Mouse (Mus musculus) liver, adult 2 months (tissue): ENCODE results near the gene Slco4a1. TPM values are rescaled to one million over a fixed set of nuclear protein-coding genes. Genes with fewer than 3 reads are reported as not detected.

Experiments used
- DNase-seq: peaks from one replicate; pipeline ENCODE4 v3.0.0-alpha.2; 2011; ENCODE audit warnings: low read depth, low spot score; ENCODE audit errors: extremely low read depth
- H3K27ac ChIP-seq: fragments of 200-500 bp; replicated peaks from 2 replicates; pipeline ENCODE4 v1.5.1; 2012; ENCODE audit warnings: low read depth, mild to moderate bottlenecking, control low read depth, inconsistent platforms, low read length; ENCODE audit not compliant: insufficient read depth
- H3K27me3 ChIP-seq: fragments of 200-500 bp; 2 replicates; pipeline ENCODE4 v1.6.1; 2012; ENCODE audit warnings: mild to moderate bottlenecking, moderate library complexity, low read length, inconsistent platforms; ENCODE audit not compliant: control insufficient read depth, insufficient read depth
- H3K36me3 ChIP-seq: fragments of 200-500 bp; 2 replicates; pipeline ENCODE4 v1.6.1; 2012; ENCODE audit warnings: low read length, inconsistent platforms; ENCODE audit not compliant: control insufficient read depth, insufficient read depth
- H3K4me1 ChIP-seq: fragments of 200-500 bp; 2 replicates; pipeline ENCODE4 v1.6.1; 2011; ENCODE audit warnings: low read length; ENCODE audit not compliant: control insufficient read depth, insufficient read depth
- H3K4me3 ChIP-seq: fragments of 200-500 bp; 2 replicates; pipeline ENCODE4 v1.5.1; 2011; ENCODE audit warnings: low read depth, mild to moderate bottlenecking, control low read depth, low read length, moderate library complexity; ENCODE audit not compliant: insufficient read depth
- H3K79me2 ChIP-seq: fragments of 200-500 bp; 2 replicates; pipeline ENCODE4 v1.6.1; 2012; ENCODE audit warnings: inconsistent platforms, mild to moderate bottlenecking, low read length, moderate library complexity; ENCODE audit not compliant: control insufficient read depth, insufficient read depth
- H3K9ac ChIP-seq: fragments of 200-500 bp; 2 replicates; pipeline ENCODE4 v1.6.1; 2012; ENCODE audit warnings: low read depth, mild to moderate bottlenecking, control low read depth, inconsistent platforms, low read length
- CTCF ChIP-seq: fragments of 200-500 bp; IDR thresholded peaks from 2 replicates; pipeline ENCODE4 v1.5.1; 2011; ENCODE audit warnings: low read depth, low read length, control low read depth
- POLR2A ChIP-seq: fragments of 200-500 bp; IDR thresholded peaks from 2 replicates; pipeline ENCODE4 v1.6.1; 2011; ENCODE audit warnings: low read length, control low read depth; ENCODE audit not compliant: insufficient read depth; ENCODE audit errors: extremely low read depth
- WGBS: fragments of 180-500 bp; shearing (Covaris S2); methylation state at CpG from one replicate; pipeline ENCODE4 v1.1.7; 2018; 5-methylcytosine and 5-hydroxymethylcytosine counted together
- polyA plus RNA-seq: library from polyadenylated mRNA; depleted of rRNA; stranded (reverse); fragments of >200 nt; gene quantifications from 2 replicates; pipeline ENCODE4 v1.2.3, GENCODE M21; 2012
- total RNA-seq: library from RNA; depleted of rRNA; stranded (reverse); fragments of >200 nt; gene quantifications from 2 replicates; pipeline ENCODE4 v1.2.3, GENCODE M21; 2014

Slco4a1 gene
- total and polyA plus RNA-seq, 2 experiments: 0.09 to 0.42 TPM

DNA sequence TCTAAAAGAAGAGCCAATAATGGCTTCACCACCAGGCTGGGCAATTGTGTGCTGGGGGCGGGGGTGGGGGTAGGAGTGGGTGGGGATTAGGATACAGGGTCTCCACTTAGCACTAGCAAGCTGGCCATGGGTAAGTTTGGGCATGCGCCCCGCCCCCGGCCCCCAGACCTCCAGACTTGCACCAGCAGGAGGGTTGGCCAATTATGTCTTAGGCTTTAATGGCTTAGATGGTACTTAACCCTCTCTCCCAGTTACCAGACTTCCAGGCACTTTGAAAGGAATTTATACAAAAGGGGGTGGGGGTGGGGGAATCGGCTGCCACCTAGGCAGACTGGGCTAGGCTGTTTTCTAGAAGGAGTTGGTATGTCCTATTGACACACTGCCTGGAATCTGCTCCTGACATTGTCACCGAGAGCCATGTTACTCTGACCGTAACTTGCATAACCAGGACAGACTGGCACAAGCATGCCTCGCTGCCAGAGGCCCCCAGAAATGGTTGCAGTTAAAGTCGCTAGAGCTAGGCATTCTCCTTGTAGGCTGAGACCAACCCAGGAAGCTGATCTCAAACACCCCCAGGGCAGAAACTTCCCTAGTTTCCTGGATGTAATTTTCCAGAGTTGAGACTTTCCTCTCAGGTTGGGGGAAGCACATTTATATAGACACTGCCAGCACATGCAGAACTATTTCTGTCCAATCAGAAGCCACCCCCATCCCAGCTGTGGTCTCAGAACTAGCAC, 15.3 kb upstream of the Slco4a1 start:
- no peak for DNase-seq
- no peak for TF ChIP-seq POLR2A
- TF ChIP-seq CTCF: no peak
- Histone ChIP-seq H3K4me3 (no peak overlapping the region), H3K4me1 (no peaks in the 10 kb centered on the region), H3K9ac (no peak overlapping the region), H3K36me3 (no peaks in the 10 kb centered on the region), H3K79me2 (no peaks in the 10 kb centered on the region), H3K27ac (no peak overlapping the region), H3K27me3 (no peaks in the 10 kb centered on the region)
- 68% methylated on average over 9 of the region's 9 CpGs for WGBS

DNA sequence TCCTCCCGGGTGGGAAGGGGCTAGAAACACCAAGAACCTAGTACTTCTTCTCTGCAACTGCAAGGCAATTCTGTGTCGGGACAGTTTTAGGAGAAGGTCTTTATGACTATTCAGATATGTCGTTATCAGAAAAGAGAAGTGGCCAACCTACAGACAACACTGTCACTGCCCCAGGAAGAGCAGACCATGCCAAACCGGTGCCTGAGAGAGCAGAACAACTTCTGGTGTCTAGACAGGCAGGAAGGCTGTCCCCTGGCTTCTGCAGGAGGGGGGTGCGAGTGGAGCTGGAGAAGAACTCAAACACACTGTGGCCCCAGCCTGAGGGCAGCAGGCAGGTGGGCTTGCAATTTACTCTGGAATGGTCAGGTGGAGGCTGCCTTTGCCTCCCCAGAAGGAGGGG, 14.0 kb upstream of the Slco4a1 start:
- H3K9ac ChIP-seq: no peak overlapping the region
- no peak overlapping the region for H3K4me3 ChIP-seq
- H3K36me3 ChIP-seq: no peaks in the 10 kb centered on the region
- no peaks in the 10 kb centered on the region for H3K27me3 ChIP-seq
- no peaks in the 10 kb centered on the region for H3K79me2 ChIP-seq
- no peak overlapping the region for H3K27ac ChIP-seq
- 70% methylated on average over 5 of the region's 5 CpGs for WGBS
- no peaks in the 10 kb centered on the region for H3K4me1 ChIP-seq
- no peak for DNase-seq
- TF ChIP-seq CTCF (no peak), POLR2A (no peak)

DNA sequence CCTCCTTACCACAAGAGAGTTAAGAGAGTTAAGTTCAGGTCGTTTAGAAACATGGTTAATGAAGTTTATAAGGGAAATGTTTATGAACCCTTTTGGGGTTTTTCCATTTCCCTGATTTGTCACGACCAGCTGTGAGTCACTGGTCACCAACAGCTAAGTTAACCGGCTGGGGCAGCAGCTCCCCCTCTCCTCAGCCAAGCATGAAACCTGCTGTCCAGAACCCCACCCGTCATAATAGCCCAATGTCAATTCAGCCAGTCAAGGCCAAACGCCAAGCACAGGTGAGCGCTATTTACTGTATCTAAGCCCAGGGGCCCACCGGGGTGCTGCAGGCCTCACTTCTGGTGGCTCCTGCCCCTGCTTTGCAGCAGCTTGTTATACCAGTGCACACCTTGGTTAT, 12.2 kb upstream of the Slco4a1 start:
- Histone ChIP-seq H3K36me3 (no peaks in the 10 kb centered on the region), H3K4me3 (no peak overlapping the region), H3K9ac (no peak overlapping the region), H3K79me2 (no peaks in the 10 kb centered on the region), H3K27me3 (no peaks in the 10 kb centered on the region), H3K4me1 (no peaks in the 10 kb centered on the region), H3K27ac (no peak overlapping the region)
- no peak for DNase-seq
- TF ChIP-seq CTCF (no peak), POLR2A (no peak)
- WGBS: 55% methylated on average over 7 of the region's 7 CpGs

DNA sequence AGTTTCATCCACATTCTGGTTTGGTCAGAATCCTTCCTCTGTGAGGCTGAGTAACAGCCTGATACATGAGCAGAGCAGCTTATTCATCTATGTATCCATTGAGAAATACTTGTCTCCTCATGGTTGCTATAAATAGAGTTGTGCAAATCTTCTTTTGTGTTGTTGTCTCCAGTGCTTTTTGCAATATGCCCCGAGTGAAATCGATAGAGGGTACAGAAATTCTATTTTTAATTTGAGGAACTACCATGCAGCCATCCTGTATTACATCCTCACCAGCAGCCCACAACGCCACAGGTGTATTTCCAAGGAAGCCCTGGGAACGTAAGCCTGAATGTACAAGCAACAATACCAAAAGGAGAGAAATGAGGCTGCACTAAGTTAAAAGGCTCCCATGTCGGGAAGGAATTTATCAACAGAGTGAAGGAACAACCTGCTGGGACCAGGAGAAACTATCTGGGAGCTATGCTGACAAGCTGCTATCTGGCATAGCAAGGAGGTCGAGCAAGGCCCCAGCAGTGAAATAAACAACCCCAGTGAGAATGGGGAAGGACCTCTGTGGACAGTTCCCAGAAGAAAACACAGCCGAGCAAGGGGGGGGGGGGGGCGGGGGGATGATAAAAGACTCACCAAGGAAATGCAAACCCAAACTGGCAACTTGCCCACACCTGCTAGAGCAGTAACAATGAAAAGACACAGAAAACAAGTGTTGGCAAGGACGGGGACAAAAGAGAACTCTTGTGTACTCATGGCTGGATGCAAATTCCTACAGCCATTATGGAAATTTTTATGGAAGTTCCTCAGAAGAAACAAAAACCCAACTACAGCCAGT, 10.9 kb upstream of the Slco4a1 start:
- Histone ChIP-seq H3K79me2 (no peaks in the 10 kb centered on the region), H3K4me3 (no peak overlapping the region), H3K27me3 (peaks cover 3% of the 10 kb centered on the region; the same call in 1 of the 2 replicates), H3K27ac (no peak overlapping the region), H3K9ac (no peak overlapping the region), H3K4me1 (no peaks in the 10 kb centered on the region), H3K36me3 (no peaks in the 10 kb centered on the region)
- TF ChIP-seq POLR2A: no peak
- TF ChIP-seq CTCF: no peak
- DNase-seq: no peak
- 44% methylated on average over 9 of the region's 9 CpGs for WGBS

DNA sequence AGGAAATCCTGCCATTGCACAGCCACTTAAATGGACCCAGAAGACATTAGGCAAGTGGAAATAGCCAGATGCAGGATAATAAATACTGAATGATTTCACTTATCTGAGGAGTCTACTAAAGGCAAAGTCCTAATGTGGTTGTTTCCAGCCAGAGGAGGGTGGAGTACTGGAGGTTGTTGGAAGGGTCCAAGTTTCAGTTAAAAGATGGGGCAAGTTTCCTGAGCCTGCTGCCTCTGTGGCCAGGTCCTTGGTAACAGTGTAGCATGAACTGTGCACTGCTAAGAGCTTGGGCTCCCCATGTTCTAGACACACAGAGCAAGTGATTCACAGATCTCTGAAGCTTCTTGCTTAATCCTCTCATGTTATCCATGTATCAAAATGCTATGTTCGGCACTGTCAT, 10.1 kb upstream of the Slco4a1 start:
- H3K27me3 ChIP-seq: peaks cover 3% of the 10 kb centered on the region; the same call in 1 of the 2 replicates
- 92% methylated on average over 1 of the region's 1 CpGs for WGBS
- no peak overlapping the region for H3K27ac ChIP-seq

DNA sequence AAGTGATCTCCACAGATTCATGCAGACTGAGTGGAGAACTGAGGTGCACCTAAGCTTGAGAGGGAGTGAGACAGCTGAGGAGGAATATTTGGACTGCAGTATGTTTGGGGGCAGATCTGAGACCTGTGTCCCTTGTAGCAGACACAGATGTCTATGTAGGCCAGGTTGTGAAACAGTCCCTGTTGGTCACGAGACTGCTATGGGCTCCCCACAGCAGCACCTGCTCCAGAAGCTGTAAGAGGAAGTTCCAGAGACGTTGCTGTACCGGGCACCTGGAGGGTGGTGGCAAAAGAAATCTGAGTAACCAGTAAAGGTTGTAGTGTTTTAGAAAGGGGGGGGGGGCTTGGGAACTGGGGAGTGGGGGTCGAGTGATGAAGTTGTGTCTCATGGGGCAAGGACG, 7.0 kb upstream of the Slco4a1 start:
- TF ChIP-seq CTCF: no peak
- TF ChIP-seq POLR2A: no peak
- no peak overlapping the region for H3K27ac ChIP-seq
- H3K4me3 ChIP-seq: no peak overlapping the region
- H3K9ac ChIP-seq: no peak overlapping the region
- WGBS: 64% methylated on average over 5 of the region's 5 CpGs
- peaks cover 3% of the 10 kb centered on the region; the same call in 1 of the 2 replicates for H3K27me3 ChIP-seq
- DNase-seq: no peak
- no peaks in the 10 kb centered on the region for H3K79me2 ChIP-seq
- H3K36me3 ChIP-seq: no peaks in the 10 kb centered on the region
- no peaks in the 10 kb centered on the region for H3K4me1 ChIP-seq

More for the DNA sequence above, 10.1 kb upstream of the Slco4a1 start:
- no peak for DNase-seq
- H3K36me3 ChIP-seq: no peaks in the 10 kb centered on the region
- H3K9ac ChIP-seq: no peak overlapping the region
- TF ChIP-seq POLR2A (no peak), CTCF (no peak)
- H3K4me3 ChIP-seq: no peak overlapping the region
- no peaks in the 10 kb centered on the region for H3K4me1 ChIP-seq
- no peaks in the 10 kb centered on the region for H3K79me2 ChIP-seq
